ENCODE assay signal across 14 mouse cellular contexts in the genomic region with DNA sequence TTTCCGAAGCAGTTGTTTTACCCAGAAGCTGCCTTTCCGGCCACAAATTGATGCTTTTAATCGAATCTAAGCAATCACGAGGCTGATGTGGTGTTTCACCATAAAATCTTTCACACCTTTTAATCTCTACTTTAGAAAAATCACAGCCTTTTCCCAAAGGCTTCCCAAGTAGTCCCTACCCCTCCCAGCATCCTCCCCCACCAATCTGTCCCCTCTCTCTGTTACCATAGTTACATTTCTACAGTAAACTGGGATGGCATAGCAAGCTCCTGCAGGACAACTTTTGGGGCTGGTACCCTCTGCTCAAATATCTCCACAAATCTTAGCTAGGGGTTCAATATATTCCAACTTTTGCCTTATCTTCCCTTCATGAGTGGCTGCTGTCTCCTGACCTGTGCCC.
A peak's percentile ranks its signal among the peaks of the same experiment; 100 is the strongest.
DNase-seq lines count a peak whose midpoint lies in the region; TF ChIP-seq lines count a peak whose summit lies in the region.
"Had no signal": no experiment of that assay in that cellular context is flagged by ENCODE, and none has a peak within 500 bp of the region (broad histone marks: within the 10 kb centered on the region; RNA-seq: fewer than 3 reads in every experiment).

No protein-coding gene starts in this region.

- TF ChIP-seq CTCF in layer of hippocampus, adult 2 months (conservative IDR thresholded peaks at IDR 0.05) = no peak

- H3K4me3 ChIP-seq in layer of hippocampus, adult 2 months = no peak overlapping the region
- H3K4me3 ChIP-seq: embryonic facial prominence, embryonic 10.5 days; heart, embryonic 12.5 days; hindbrain, embryonic 10.5 days had no signal

- peak; percentile 21 to 57 for DNase-seq in frontal cortex, postnatal 36 days (ENCODE audit: low spot score in 2 of 2)
- no peak for DNase-seq in frontal cortex, postnatal 25 days (ENCODE audit: low spot score in 2 of 2)
- DNase-seq in layer of hippocampus, adult 2 months (ENCODE audit: low spot score in 2 of 2) = peak; percentile 39 to 63
- no peak for DNase-seq in layer of hippocampus, adult 8-10 months (ENCODE audit: low spot score in 2 of 2)
- DNase-seq in right cerebral cortex, postnatal 10 days (ENCODE audit: low spot score in 2 of 2) = peak; percentile 48 to 64
- DNase-seq in right cerebral cortex, postnatal 4 days = no peak
- DNase-seq in embryo, embryonic 10.5 days (ENCODE audit: low spot score) = no peak
- DNase-seq: adrenal gland, postnatal 14 days; gastrocnemius, postnatal 10 days; heart, adult 18-20 months had no signal

- peak overlapping the region; percentile 77 for H3K27ac ChIP-seq in layer of hippocampus, adult 2 months
- H3K27ac ChIP-seq: embryonic facial prominence, embryonic 10.5 days; hindbrain, embryonic 10.5 days; hindbrain, embryonic 14.5 days had no signal

Comparison
In these comparisons a context has a peak if more than half of its experiments do, and no peak if none do; other contexts are left out.
1. DNase-seq: peak in frontal cortex, postnatal 36 days (2 of 2), layer of hippocampus, adult 2 months (2 of 2) and right cerebral cortex, postnatal 10 days (2 of 2); none in frontal cortex, postnatal 25 days (0 of 2), layer of hippocampus, adult 8-10 months (0 of 2), right cerebral cortex, postnatal 4 days (single experiment) and embryo, embryonic 10.5 days (single experiment).